Mouse (Mus musculus) MEL-GATA-1-ER (cell line): ENCODE measurements around the gene Cdhr5.
"Not testable (repeated sequence)": the region's sequence is repeated elsewhere in the genome, so short reads cannot be mapped to it uniquely, and the experiment has no call there.

Experiments
- DNase-seq: peaks from one replicate; pipeline ENCODE4 v3.0.0-alpha.2; 2012; ENCODE audit warnings: low read depth; ENCODE audit errors: extremely low read depth

Gene Cdhr5

GRCm38 (mm10) chr7:141277701-141278678 lies 1.4 kb upstream of the Cdhr5 start:
- DNase-seq, result no peak

GRCm38 (mm10) chr7:141275356-141275755 lies 1.2 kb downstream of the Cdhr5 start:
- no peak for DNase-seq

- DNase-seq, result no peak
These were observed 6.0 kb downstream of the Cdhr5 start for GRCm38 (mm10) chr7:141270631-141271030.

- DNase-seq, result no peak
These were observed 7.4 kb downstream of the Cdhr5 start for GRCm38 (mm10) chr7:141269273-141269545.

GRCm38 (mm10) chr7:141268466-141269272 lies 7.9 kb downstream of the Cdhr5 start:
- DNase-seq, result no peak

GRCm38 (mm10) chr7:141265739-141266561 lies 10.6 kb downstream of the Cdhr5 start, which contains the start of gene Irf7:
Gene Irf7 (minus strand): TSS chr7:141266481.
- peak; percentile 40 for DNase-seq

GRCm38 (mm10) chr7:141265411-141265738 lies 11.2 kb downstream of the Cdhr5 start:
- no peak for DNase-seq

GRCm38 (mm10) chr7:141264761-141265410 lies 11.7 kb downstream of the Cdhr5 start:
- DNase-seq, result no peak

- no peak for DNase-seq
These were observed 12.4 kb downstream of the Cdhr5 start for GRCm38 (mm10) chr7:141264041-141264700.

- DNase-seq, result no peak
These were observed 12.9 kb downstream of the Cdhr5 start for GRCm38 (mm10) chr7:141263640-141264039.

GRCm38 (mm10) chr7:141261480-141261879 lies 15.1 kb downstream of the Cdhr5 start:
- DNase-seq, result no peak

- DNase-seq, result peak; percentile 39
These were observed 20.4 kb downstream of the Cdhr5 start for GRCm38 (mm10) chr7:141256159-141256558.

GRCm38 (mm10) chr7:141250486-141250885 lies 26.1 kb downstream of the Cdhr5 start:
- DNase-seq, result not testable (repeated sequence)

GRCm38 (mm10) chr7:141231551-141231950 lies 45.0 kb downstream of the Cdhr5 start:
- DNase-seq, result no peak

- no peak for DNase-seq
These were observed 45.5 kb downstream of the Cdhr5 start for GRCm38 (mm10) chr7:141231111-141231510.

GRCm38 (mm10) chr7:141230570-141230969 lies 46.0 kb downstream of the Cdhr5 start:
- no peak for DNase-seq

- no peak for DNase-seq
These were observed 46.9 kb downstream of the Cdhr5 start for GRCm38 (mm10) chr7:141229702-141230101.

GRCm38 (mm10) chr7:141228279-141229067 lies 48.1 kb downstream of the Cdhr5 start, which contains the start of gene Phrf1:
Gene Phrf1 (plus strand): TSS chr7:141228784.
- peak; percentile 66 for DNase-seq

- DNase-seq, result no peak
These were observed 48.8 kb downstream of the Cdhr5 start for GRCm38 (mm10) chr7:141227796-141228195.

GRCm38 (mm10) chr7:141226535-141226934 lies 50.1 kb downstream of the Cdhr5 start:
- DNase-seq, result no peak
